Mouse (Mus musculus) embryonic fibroblast, embryonic 13.5 days (primary cell): ENCODE measurements around the gene Svbp. TPM values are rescaled to one million over a fixed set of nuclear protein-coding genes. Genes with fewer than 3 reads are reported as not detected.

Experiments
- H3K27ac ChIP-seq: 2 replicates; pipeline ENCODE4 v1.5.1; 2012; ENCODE audit warnings: low read length, control low read depth, inconsistent platforms; ENCODE audit not compliant: insufficient read depth
- H3K4me1 ChIP-seq: 2 replicates; pipeline ENCODE4 v1.6.1; 2011; ENCODE audit warnings: low read length; ENCODE audit not compliant: control insufficient read depth, insufficient read depth
- H3K4me3 ChIP-seq: 2 replicates; pipeline ENCODE4 v1.5.1; 2011; ENCODE audit warnings: mild to moderate bottlenecking, control low read depth, low read length; ENCODE audit not compliant: insufficient read depth
- CTCF ChIP-seq: IDR thresholded peaks from 2 replicates; pipeline ENCODE4 v1.5.1; 2011; ENCODE audit warnings: mild to moderate bottlenecking, control low read depth, low read length, moderate library complexity, borderline replicate concordance; ENCODE audit not compliant: insufficient read depth
- POLR2A ChIP-seq: IDR thresholded peaks from 2 replicates; pipeline ENCODE4 v1.6.1; 2011; ENCODE audit warnings: low read depth, mild to moderate bottlenecking, control low read depth, low read length, moderate library complexity
- polyA plus RNA-seq: library from polyadenylated mRNA; stranded (reverse); fragments of >200 nt; gene quantifications from 2 replicates; pipeline ENCODE4 v1.2.4, GENCODE M21; 2011; ENCODE audit warnings: low read depth; ENCODE audit not compliant: missing spikeins, insufficient read length

Svbp gene
- polyA plus RNA-seq, 1 experiment, result 57.6 TPM

- no peak overlapping the region for H3K4me3 ChIP-seq
- H3K27ac ChIP-seq, result no peak overlapping the region
- no peaks in the 10 kb centered on the region for H3K4me1 ChIP-seq
- TF ChIP-seq CTCF, result no peak
- TF ChIP-seq POLR2A, result no peak
These were observed 47.5 kb downstream of the Svbp start for GRCm38 (mm10) chr4:119242571-119242970.

GRCm38 (mm10) chr4:119244468-119245240 lies 49.5 kb downstream of the Svbp start:
- no peak overlapping the region for H3K4me3 ChIP-seq
- H3K27ac ChIP-seq, result no peak overlapping the region
- no peak for TF ChIP-seq CTCF
- no peak for TF ChIP-seq POLR2A
- no peaks in the 10 kb centered on the region for H3K4me1 ChIP-seq

DNA sequence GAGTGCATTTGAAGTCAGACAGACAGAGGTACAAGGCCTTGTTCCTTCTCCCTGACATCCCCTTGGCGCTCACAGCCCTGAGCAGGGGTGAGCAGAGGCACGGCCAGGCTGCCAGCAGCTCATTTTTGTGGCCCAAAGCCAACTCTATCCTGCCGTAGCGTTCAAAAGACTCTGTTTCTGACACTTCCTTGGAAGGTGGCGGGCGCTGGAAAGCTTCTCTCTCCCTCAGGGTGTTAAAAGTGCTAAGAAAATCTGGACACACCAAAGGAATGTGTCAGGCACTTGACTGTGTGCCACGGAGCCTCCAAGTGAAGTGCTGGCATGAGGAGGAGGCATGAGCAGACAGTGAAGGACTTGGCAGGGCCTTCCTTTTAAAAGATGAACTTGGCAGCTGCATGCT lies 50.5 kb downstream of the Svbp start:
- Histone ChIP-seq H3K27ac (no peak overlapping the region), H3K4me3 (no peak overlapping the region), H3K4me1 (no peaks in the 10 kb centered on the region)
- TF ChIP-seq CTCF, result no peak
- no peak for TF ChIP-seq POLR2A

DNA sequence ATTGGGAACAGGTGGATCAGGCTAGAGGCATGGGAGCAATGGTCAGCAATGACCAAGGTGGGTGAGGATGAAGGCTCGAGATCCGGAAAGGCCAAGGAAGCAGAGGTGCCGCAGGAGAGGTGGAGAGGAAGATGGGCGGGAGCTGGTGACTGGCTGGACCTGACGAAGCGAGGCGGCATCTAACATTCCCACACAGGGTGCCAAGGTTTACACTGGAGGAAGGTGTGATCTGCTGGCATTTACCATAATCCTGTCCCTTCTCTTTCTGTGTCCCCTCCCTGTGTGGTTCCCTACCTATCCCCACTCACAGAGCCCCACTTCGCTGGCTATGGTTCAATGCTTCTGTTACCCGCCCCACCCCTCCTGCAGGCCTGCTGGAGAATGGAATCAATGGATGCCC lies 50.9 kb downstream of the Svbp start:
- H3K27ac ChIP-seq, result no peak overlapping the region
- TF ChIP-seq CTCF, result no peak
- no peak for TF ChIP-seq POLR2A

DNA sequence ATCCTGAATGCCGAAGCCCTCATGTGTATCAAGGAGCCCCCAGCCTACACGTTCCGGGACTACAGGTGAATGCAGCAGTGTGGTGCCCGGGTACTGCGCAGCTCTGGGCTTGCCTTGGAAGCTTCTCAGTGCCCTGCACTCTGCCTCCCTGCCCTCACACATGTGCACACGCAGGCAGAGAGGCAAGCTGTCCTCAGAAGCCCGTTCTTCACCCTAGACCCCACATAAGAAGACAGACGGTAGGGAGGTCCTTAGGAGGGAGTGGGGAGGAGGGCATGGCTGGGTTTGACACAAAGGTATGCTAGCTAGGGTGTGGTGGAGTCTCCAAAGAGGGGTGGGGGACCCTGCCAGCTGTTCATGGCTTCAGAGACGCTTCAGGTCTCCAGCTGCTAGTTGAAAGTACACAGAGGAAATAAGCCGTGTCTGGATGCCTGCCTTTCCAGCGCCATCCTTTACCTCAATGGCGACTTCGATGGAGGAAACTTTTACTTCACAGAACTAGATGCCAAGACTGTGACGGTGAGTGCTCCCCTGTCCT lies 51.7 kb downstream of the Svbp start:
- H3K27ac ChIP-seq, result no peak overlapping the region
- TF ChIP-seq POLR2A, result no peak
- H3K4me1 ChIP-seq, result no peaks in the 10 kb centered on the region
- H3K4me3 ChIP-seq, result no peak overlapping the region

More for the DNA sequence above, 50.9 kb downstream of the Svbp start:
- Histone ChIP-seq H3K4me3 (no peak overlapping the region), H3K4me1 (no peaks in the 10 kb centered on the region)

- Histone ChIP-seq H3K4me1 (no peaks in the 10 kb centered on the region), H3K27ac (no peak overlapping the region), H3K4me3 (no peak overlapping the region)
- TF ChIP-seq POLR2A (no peak), CTCF (peak; percentile 96)
These were observed 52.5 kb downstream of the Svbp start for GRCm38 (mm10) chr4:119247462-119248235.

DNA sequence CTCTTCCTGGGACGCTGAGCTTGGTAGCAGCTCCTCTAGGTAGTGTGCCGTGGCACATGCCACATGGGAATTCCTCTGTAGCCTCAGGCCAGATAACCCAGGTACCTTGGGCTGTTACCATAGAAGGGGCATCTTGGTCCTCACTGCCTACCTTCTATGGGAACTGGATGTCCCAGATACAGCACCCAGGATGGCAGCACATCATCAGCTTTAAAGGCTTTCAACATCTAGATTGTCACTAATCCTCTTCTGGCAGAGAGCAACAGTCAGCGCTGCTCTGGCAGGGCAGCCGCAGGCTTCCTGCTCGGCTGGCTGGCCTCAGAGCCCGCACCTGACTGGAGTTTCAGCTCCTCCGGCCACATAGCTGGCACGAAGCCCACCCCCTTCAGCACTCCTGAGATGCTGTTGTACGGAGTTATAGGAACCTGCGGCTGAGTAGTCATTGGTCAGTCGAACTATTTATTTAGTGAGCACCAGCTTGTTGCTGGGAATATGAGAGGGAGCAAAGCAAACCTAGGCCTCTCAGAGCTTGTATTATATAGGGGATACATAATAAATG lies 53.4 kb downstream of the Svbp start:
- Histone ChIP-seq H3K4me3 (no peak overlapping the region), H3K27ac (no peak overlapping the region), H3K4me1 (no peaks in the 10 kb centered on the region)
- TF ChIP-seq CTCF (no peak), POLR2A (no peak)

Other genes starting within 250 kb of the Svbp start
- gene Lao1, start 233.7 kb upstream of the Svbp start, polyA plus RNA-seq, result not detected in 2 replicates
- gene Slc2a1, start 86.6 kb upstream of the Svbp start, polyA plus RNA-seq, result 92.4 and 124 TPM in 2 replicates
- 4.9 and 9.0 TPM in 2 replicates for gene Zfp691, start 21.1 kb upstream of the Svbp start, polyA plus RNA-seq
- 0.33 TPM in 1 of 2 replicates, not detected in the other for gene Ermap, start 5.3 kb upstream of the Svbp start, polyA plus RNA-seq
- not detected in 2 replicates for gene Tmem269, start 22.9 kb downstream of the Svbp start, polyA plus RNA-seq
- 17.1 and 17.8 TPM in 2 replicates for gene AU022252, start 37.4 kb downstream of the Svbp start, polyA plus RNA-seq
- gene P3h1, start 37.6 kb downstream of the Svbp start, polyA plus RNA-seq, result 142 and 190 TPM in 2 replicates
- gene Cldn19, start 60.1 kb downstream of the Svbp start, polyA plus RNA-seq, result 0.20 and 0.21 TPM in 2 replicates
- gene Ybx1, start 99.3 kb downstream of the Svbp start, polyA plus RNA-seq, result 867 and 936 TPM in 2 replicates
- gene Ppih, start 125.2 kb downstream of the Svbp start, polyA plus RNA-seq, result 46.0 and 48.4 TPM in 2 replicates
- gene Ccdc30, start 220.2 kb downstream of the Svbp start, polyA plus RNA-seq, result 1.3 and 2.0 TPM in 2 replicates
- gene Ppcs, start 227.1 kb downstream of the Svbp start, polyA plus RNA-seq, result 8.9 and 10.5 TPM in 2 replicates
- gene Zmynd12, start 227.5 kb downstream of the Svbp start, polyA plus RNA-seq, result not detected in 2 replicates